Mouse (Mus musculus): Measurements from ENCODE around the gene Cry2. TPM values are rescaled to one million over a fixed set of nuclear protein-coding genes. Genes with fewer than 3 reads are reported as not detected.

The Cry2 gene
- polyA plus RNA-seq, 1 experiment from 2014 or later, result 16.1 TPM

- DNase-seq (ENCODE audit: low spot score) (no peak), ATAC-seq (no peak)
- Histone ChIP-seq H3K4me3 (ENCODE audit: low read depth, low read length) (no peak overlapping the region), H3K27ac (ENCODE audit: low read depth, low read length) (no peak overlapping the region), H3K4me1 (ENCODE audit: control insufficient read depth, insufficient read depth, low read length) (peaks cover 5% of the 10 kb centered on the region; the same call in 1 of the 2 replicates), H3K9me3 (replicated peaks; ENCODE audit: control insufficient read depth, low read length) (no peaks in the 10 kb centered on the region), H3K9ac (ENCODE audit: low read length) (no peak overlapping the region), H3K36me3 (ENCODE audit: control insufficient read depth, insufficient read depth, low read length) (no peaks in the 10 kb centered on the region), H3K4me2 (ENCODE audit: low read length) (no peak overlapping the region), H3K27me3 (replicated peaks; ENCODE audit: control insufficient read depth, insufficient read depth, low read length) (0 out of 2 replicates have a peak, but pooled peaks cover 4% of the 10 kb centered on the region)
- whole genome bisulfite sequencing, result 62% methylated on average over 3 of the region's 3 CpGs
Observed at GRCm38 (mm10) chr2:92438567-92438966, 4.7 kb upstream of the Cry2 start.

GRCm38 (mm10) chr2:92437875-92438274 lies 4.0 kb upstream of the Cry2 start:
- 0 out of 2 replicates have a peak, but pooled peaks cover 4% of the 10 kb centered on the region for H3K27me3 ChIP-seq (replicated peaks; ENCODE audit: control insufficient read depth, insufficient read depth, low read length)
- no peak overlapping the region for H3K27ac ChIP-seq (ENCODE audit: low read depth, low read length)
- no peaks in the 10 kb centered on the region for H3K36me3 ChIP-seq (ENCODE audit: control insufficient read depth, insufficient read depth, low read length)
- ATAC-seq, result no peak
- H3K4me2 ChIP-seq (ENCODE audit: low read length), result peak overlapping the region; percentile 27
- no peaks in the 10 kb centered on the region for H3K9me3 ChIP-seq (replicated peaks; ENCODE audit: control insufficient read depth, low read length)
- DNase-seq (ENCODE audit: low spot score), result peak; percentile 92
- H3K4me1 ChIP-seq (ENCODE audit: control insufficient read depth, insufficient read depth, low read length), result peaks cover 6% of the 10 kb centered on the region
- 1% methylated on average over 5 of the region's 5 CpGs for WGBS
- H3K9ac ChIP-seq (ENCODE audit: low read length), result no peak overlapping the region
- H3K4me3 ChIP-seq (ENCODE audit: low read depth, low read length), result no peak overlapping the region

- no peak overlapping the region for H3K9ac ChIP-seq (ENCODE audit: low read length)
- H3K9me3 ChIP-seq (replicated peaks; ENCODE audit: control insufficient read depth, low read length), result no peaks in the 10 kb centered on the region
- H3K27ac ChIP-seq (ENCODE audit: low read depth, low read length), result no peak overlapping the region
- ATAC-seq (no peak), DNase-seq (ENCODE audit: low spot score) (no peak)
- H3K36me3 ChIP-seq (ENCODE audit: control insufficient read depth, insufficient read depth, low read length), result no peaks in the 10 kb centered on the region
- no peak overlapping the region for H3K4me2 ChIP-seq (ENCODE audit: low read length)
- H3K27me3 ChIP-seq (replicated peaks; ENCODE audit: control insufficient read depth, insufficient read depth, low read length), result 0 out of 2 replicates have a peak, but pooled peaks cover 4% of the 10 kb centered on the region
- H3K4me1 ChIP-seq (ENCODE audit: control insufficient read depth, insufficient read depth, low read length), result peaks cover 8% of the 10 kb centered on the region
- 78% methylated on average over 4 of the region's 4 CpGs for WGBS
- H3K4me3 ChIP-seq (ENCODE audit: low read depth, low read length), result no peak overlapping the region
Observed at GRCm38 (mm10) chr2:92437366-92437765, 3.5 kb upstream of the Cry2 start.

GRCm38 (mm10) chr2:92435023-92435422 lies 1.2 kb upstream of the Cry2 start:
- Histone ChIP-seq H3K4me1 (ENCODE audit: control insufficient read depth, insufficient read depth, low read length) (peaks cover 27% of the 10 kb centered on the region), H3K36me3 (ENCODE audit: control insufficient read depth, insufficient read depth, low read length) (no peaks in the 10 kb centered on the region), H3K9me3 (replicated peaks; ENCODE audit: control insufficient read depth, low read length) (no peaks in the 10 kb centered on the region), H3K4me3 (ENCODE audit: low read depth, low read length) (no peak overlapping the region; the same call in 1 of the 2 replicates), H3K4me2 (ENCODE audit: low read length) (peak overlapping the region; percentile 82; the same call in 1 of the 2 replicates), H3K27ac (ENCODE audit: low read depth, low read length) (no peak overlapping the region), H3K9ac (ENCODE audit: low read length) (peak overlapping the region; percentile 61; the same call in 1 of the 2 replicates), H3K27me3 (replicated peaks; ENCODE audit: control insufficient read depth, insufficient read depth, low read length) (0 out of 2 replicates have a peak, but pooled peaks cover 4% of the 10 kb centered on the region)
- 47% methylated on average over 6 of the region's 6 CpGs for WGBS
- DNase-seq (ENCODE audit: low spot score) (no peak), ATAC-seq (no peak)

- Histone ChIP-seq H3K27me3 (replicated peaks; ENCODE audit: control insufficient read depth, insufficient read depth, low read length) (0 out of 2 replicates have a peak, but pooled peaks cover 4% of the 10 kb centered on the region), H3K4me2 (ENCODE audit: low read length) (peak overlapping the region; percentile 82), H3K4me3 (ENCODE audit: low read depth, low read length) (peak overlapping the region; percentile 69), H3K4me1 (ENCODE audit: control insufficient read depth, insufficient read depth, low read length) (peaks cover 27% of the 10 kb centered on the region), H3K36me3 (ENCODE audit: control insufficient read depth, insufficient read depth, low read length) (no peaks in the 10 kb centered on the region), H3K27ac (ENCODE audit: low read depth, low read length) (peak overlapping the region; percentile 9; the same call in 1 of the 2 replicates), H3K9ac (ENCODE audit: low read length) (peak overlapping the region; percentile 61), H3K9me3 (replicated peaks; ENCODE audit: control insufficient read depth, low read length) (no peaks in the 10 kb centered on the region)
- no peak for ATAC-seq
- 6% methylated on average over 12 of the region's 12 CpGs for WGBS
- no peak for DNase-seq (ENCODE audit: low spot score)
Observed at GRCm38 (mm10) chr2:92434375-92434745, 517 bp upstream of the Cry2 start.

- H3K4me1 ChIP-seq (ENCODE audit: control insufficient read depth, insufficient read depth, low read length), result peaks cover 35% of the 10 kb centered on the region
- H3K4me2 ChIP-seq (ENCODE audit: low read length), result peak overlapping the region; percentile 89
- DNase-seq (ENCODE audit: low spot score), result no peak
- H3K9me3 ChIP-seq (replicated peaks; ENCODE audit: control insufficient read depth, low read length), result no peaks in the 10 kb centered on the region
- H3K9ac ChIP-seq (ENCODE audit: low read length), result peak overlapping the region; percentile 78
- no peaks in the 10 kb centered on the region for H3K36me3 ChIP-seq (ENCODE audit: control insufficient read depth, insufficient read depth, low read length)
- WGBS, result 44% methylated on average over 17 of the region's 17 CpGs
- H3K4me3 ChIP-seq (ENCODE audit: low read depth, low read length), result peak overlapping the region; percentile 69
- ATAC-seq, result no peak
- H3K27me3 ChIP-seq (replicated peaks; ENCODE audit: control insufficient read depth, insufficient read depth, low read length), result 0 out of 2 replicates have a peak, but pooled peaks cover 4% of the 10 kb centered on the region
- no peak overlapping the region for H3K27ac ChIP-seq (ENCODE audit: low read depth, low read length)
Observed at GRCm38 (mm10) chr2:92432299-92433295, 1.2 kb downstream of the Cry2 start.

- H3K4me3 ChIP-seq (ENCODE audit: low read depth, low read length), result peak overlapping the region; percentile 69
- peak overlapping the region; percentile 78 for H3K9ac ChIP-seq (ENCODE audit: low read length)
- no peak for ATAC-seq
- peaks cover 35% of the 10 kb centered on the region for H3K4me1 ChIP-seq (ENCODE audit: control insufficient read depth, insufficient read depth, low read length)
- 0 out of 2 replicates have a peak, but pooled peaks cover 4% of the 10 kb centered on the region for H3K27me3 ChIP-seq (replicated peaks; ENCODE audit: control insufficient read depth, insufficient read depth, low read length)
- 30% methylated on average over 11 of the region's 11 CpGs for WGBS
- peak; percentile 24 for DNase-seq (ENCODE audit: low spot score)
- H3K4me2 ChIP-seq (ENCODE audit: low read length), result peak overlapping the region; percentile 89
- peak overlapping the region; percentile 82 for H3K27ac ChIP-seq (ENCODE audit: low read depth, low read length)
- no peaks in the 10 kb centered on the region for H3K9me3 ChIP-seq (replicated peaks; ENCODE audit: control insufficient read depth, low read length)
- no peaks in the 10 kb centered on the region for H3K36me3 ChIP-seq (ENCODE audit: control insufficient read depth, insufficient read depth, low read length)
Observed at GRCm38 (mm10) chr2:92431611-92432179, 2.1 kb downstream of the Cry2 start.

- H3K36me3 ChIP-seq (ENCODE audit: control insufficient read depth, insufficient read depth, low read length), result peaks cover 5% of the 10 kb centered on the region
- H3K4me1 ChIP-seq (ENCODE audit: control insufficient read depth, insufficient read depth, low read length), result peaks cover 35% of the 10 kb centered on the region
- H3K9me3 ChIP-seq (replicated peaks; ENCODE audit: control insufficient read depth, low read length), result no peaks in the 10 kb centered on the region
- peak; percentile 22; the same call in 1 of the 2 replicates for ATAC-seq
- peak overlapping the region; percentile 69 for H3K4me3 ChIP-seq (ENCODE audit: low read depth, low read length)
- peak overlapping the region; percentile 89 for H3K4me2 ChIP-seq (ENCODE audit: low read length)
- H3K27ac ChIP-seq (ENCODE audit: low read depth, low read length), result peak overlapping the region; percentile 82
- DNase-seq (ENCODE audit: low spot score), result peak; percentile 74
- 62% methylated on average over 21 of the region's 21 CpGs for WGBS
- 0 out of 2 replicates have a peak, but pooled peaks cover 4% of the 10 kb centered on the region for H3K27me3 ChIP-seq (replicated peaks; ENCODE audit: control insufficient read depth, insufficient read depth, low read length)
- H3K9ac ChIP-seq (ENCODE audit: low read length), result peak overlapping the region; percentile 78
Observed at GRCm38 (mm10) chr2:92430723-92431541, 2.9 kb downstream of the Cry2 start.

Measured in forebrain, embryonic 14.5 days (tissue).